Mouse (Mus musculus) lung, adult 18-20 months (tissue): Measurements from ENCODE around the gene Olfr601.
"Not testable (repeated sequence)": the region's sequence is repeated elsewhere in the genome, so short reads cannot be mapped to it uniquely, and the experiment has no call there.

Experiments used
- DNase-seq, 2 experiments: peaks; one replicate each; pipeline ENCODE4 v3.0.0; 2022; ENCODE audit warnings: mixed read lengths in 2 of 2

Olfr601 gene

GRCm38 (mm10) chr7:103362555-103362954 is at the start of gene Olfr601:
Gene Olfr601, minus strand, starts transcription at chr7:103362655.
- DNase-seq: no peak

- not testable (repeated sequence) for DNase-seq
These were observed 44.1 kb upstream of the Olfr601 start for GRCm38 (mm10) chr7:103406521-103407055.

GRCm38 (mm10) chr7:103398981-103399380 is 36.5 kb upstream of the Olfr601 start:
- no peak for DNase-seq

DNA sequence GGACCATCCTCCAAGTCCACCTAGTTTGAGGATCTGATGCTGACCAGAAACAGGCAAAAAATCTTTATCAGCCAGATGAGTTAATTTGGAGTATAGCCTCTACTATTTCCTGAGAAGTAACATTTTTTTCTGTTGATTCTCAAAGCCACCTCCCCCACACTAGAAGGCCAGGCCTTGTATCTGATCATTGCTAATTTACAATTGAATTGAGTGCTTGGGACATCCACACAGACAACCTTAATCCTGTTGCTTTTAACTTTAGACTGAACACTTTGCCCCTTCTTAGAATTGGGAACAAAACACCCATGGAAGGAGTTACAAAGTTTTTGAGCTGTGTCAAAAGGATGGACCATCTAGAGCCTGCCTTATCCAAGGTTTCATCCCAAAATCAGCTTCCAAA is 35.3 kb upstream of the Olfr601 start:
- DNase-seq: no peak

DNA sequence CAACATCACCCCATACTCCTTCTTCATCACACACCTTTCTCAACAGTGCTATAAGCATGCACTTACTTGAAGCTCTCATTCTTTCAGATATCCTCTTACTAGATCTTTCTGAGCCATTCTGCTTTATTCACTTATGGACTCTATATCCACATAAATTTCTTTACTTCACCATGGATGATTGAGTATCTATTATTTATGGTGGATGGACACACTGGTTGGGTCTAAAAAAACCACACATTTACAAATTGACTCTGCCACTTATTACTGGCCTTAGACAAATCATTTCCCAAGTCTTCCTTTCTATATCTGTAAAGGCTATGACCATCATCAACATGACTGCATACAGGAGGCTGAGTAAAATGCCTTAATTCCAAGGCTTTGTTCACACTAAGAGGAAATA is 23.6 kb upstream of the Olfr601 start, which contains the start of gene Olfr603:
Olfr603 (minus strand) TSS at position 101 of the 400 bp plus-strand sequence.
- no peak for DNase-seq

DNA sequence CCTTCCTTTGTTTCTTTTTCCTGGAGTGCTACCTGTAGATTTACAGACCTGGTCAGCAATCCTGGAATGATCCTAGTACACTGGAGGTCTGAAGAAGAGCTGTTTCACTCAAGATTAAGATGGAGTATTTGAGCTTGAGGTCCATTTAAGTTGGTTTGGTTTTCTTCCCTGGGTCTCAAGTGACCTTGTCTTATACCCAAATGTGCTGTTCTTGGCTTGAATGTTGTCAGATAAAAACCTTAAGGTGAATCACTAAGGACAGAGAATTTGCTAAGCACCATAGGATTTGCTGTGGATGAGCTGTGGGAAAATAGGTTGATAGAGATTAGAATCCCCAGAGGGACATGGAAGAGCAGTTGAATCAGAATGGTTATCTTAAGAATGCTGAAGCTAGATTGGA is 12.9 kb downstream of the Olfr601 start, which contains the start of gene Olfr600:
Olfr600 (minus strand) TSS at position 101 of the 400 bp plus-strand sequence.
- DNase-seq: no peak

DNA sequence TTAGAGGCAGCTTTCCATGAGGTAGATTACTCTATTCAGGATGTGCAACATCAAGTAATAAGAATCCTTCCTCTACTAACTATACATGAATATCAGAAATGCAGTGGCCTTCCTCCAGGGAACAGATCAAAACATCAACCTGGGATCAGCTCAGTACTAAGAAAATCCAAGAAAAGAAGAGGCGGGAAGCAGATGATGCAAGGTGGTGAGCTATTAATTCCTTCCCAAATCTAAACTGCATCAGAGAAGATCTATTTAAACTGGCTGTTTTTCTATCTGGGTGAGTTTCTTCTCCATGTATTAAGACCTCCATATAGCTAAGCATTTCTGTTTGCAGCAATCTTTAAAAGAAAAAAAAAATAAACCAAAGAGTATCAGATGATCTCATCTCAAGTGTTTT is 26.8 kb downstream of the Olfr601 start, which contains the start of gene Olfr599:
Olfr599 (plus strand) TSS at position 301 of the 400 bp plus-strand sequence.
- DNase-seq: no peak

- no peak for DNase-seq
These were observed 39.2 kb downstream of the Olfr601 start, which contains the start of gene Olfr598 for GRCm38 (mm10) chr7:103323268-103323667. Gene Olfr598, plus strand, starts transcription at chr7:103323568.

DNA sequence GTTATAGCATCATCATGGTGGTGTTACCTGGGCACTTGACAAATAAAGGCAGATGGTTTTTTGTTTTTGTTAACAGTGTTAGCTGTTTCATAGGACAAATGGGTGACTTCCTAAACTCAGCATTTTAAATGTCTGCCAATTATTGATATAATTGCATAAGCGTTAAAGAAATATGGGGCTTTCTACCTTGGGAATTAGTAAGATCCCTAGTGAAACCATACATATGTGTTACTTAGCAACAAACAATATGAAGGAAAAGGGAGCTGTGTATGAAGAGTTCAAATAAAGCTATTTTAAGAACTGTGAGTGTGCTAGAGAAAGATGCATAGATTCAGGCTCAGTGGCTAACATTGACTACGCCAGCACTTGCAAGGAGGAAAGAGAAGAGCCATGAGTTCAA is 46.4 kb downstream of the Olfr601 start, which contains the start of gene Olfr597:
Olfr597 (plus strand) TSS at position 301 of the 400 bp plus-strand sequence.
- not testable (repeated sequence) for DNase-seq
